Mouse (Mus musculus) activated CD4-positive, CD25-positive, alpha-beta regulatory T cell, adult 4 months (primary cell): ENCODE results near the gene Nkap. TPM values are rescaled to one million over a fixed set of nuclear protein-coding genes. Genes with fewer than 3 reads are reported as not detected.
"Not testable (repeated sequence)": the region's sequence is repeated elsewhere in the genome, so short reads cannot be mapped to it uniquely, and the experiment has no call there.

ENCODE experiments used
- ATAC-seq: one replicate; pipeline ENCODE4 v1.8.0; 2017
- polyA plus RNA-seq, 2 experiments: library from polyadenylated mRNA; unstranded; fragments of 100-300 nt; shearing (Covaris generic); gene quantifications; one replicate each; pipeline ENCODE4 v1.2.1; 2017

Gene Nkap
- polyA plus RNA-seq, 2 experiments from 2014 or later: 19.3 to 27.4 TPM

DNA sequence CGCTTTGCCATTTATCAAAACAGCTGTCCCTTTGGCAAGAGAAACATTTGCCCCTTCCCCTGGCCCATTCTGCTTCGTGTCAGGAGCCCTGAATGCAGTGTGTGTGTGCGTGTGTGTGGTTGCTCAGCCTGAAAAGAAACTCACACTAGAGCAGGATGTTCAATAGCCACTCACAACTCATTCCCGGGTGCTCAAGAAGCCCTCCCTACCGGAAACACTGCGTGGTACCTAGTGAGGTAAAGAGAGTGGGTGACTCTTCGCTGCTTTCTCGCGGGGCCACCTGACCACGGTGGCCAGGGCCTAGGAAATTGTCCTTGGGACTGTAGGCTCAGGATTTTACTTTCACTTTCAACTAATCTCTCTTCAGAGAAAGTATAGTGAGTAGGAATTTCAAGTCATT is 34.6 kb downstream of the Nkap start:
- peak; percentile 69 for ATAC-seq

DNA sequence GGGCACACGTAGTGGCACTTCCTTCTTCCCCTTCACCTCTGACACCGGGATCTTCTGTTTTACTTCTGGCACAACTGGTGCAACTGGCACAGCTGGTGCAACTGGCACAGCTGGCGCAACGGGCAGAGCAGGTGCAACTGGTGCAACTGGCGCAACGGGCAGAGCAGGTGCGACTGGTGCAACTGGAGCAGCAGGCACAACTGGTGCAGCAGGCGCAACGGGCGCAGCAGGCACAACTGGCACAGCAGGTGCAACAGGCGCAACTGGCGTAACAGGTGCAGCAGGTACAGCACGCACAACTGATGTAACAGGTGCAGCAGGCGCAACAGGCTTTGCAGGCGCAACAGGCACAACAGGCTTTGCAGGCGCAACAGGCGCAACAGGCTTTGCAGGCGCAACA is 36.5 kb downstream of the Nkap start:
- no peak for ATAC-seq

DNA sequence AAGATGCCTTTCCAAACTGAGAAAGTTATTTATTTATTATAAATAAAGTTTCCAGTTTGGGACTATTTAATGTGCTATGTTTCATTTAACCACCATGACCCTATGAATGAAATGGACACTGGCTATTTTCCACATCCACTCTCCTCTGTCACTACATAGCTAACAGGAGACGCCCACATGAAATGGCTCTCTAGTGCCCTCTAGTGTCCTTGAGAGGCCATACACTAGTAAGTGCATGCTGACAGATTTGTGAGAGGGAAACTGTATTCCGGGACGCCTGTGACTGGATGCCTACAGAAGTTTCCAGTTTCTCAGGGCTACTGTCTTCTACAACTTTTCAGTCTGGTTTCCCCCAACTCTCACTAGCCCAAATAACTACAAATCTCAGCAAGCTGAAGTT is 40.5 kb downstream of the Nkap start:
- peak; percentile 75 for ATAC-seq

DNA sequence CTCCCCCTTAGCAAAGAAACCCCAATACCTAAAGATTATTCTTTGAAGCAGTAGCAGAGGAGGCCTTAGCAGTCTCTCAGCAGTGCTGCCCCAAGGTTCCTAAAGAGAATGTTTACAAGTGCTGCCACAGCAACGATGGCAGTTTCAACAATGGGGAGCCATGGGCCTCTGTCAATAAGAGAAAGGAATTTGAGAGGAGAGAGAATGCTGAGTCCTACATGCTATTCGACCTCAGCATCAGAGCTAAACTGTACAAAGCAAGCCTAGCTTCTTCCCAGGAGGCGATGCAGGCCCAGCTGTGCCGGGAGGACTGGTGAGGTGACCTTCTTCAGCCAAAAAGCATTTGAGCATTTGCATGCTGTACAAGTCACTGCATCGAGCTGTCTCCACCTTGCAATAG is 42.1 kb downstream of the Nkap start, which contains the start of gene Akap14:
Gene Akap14, minus strand, starts transcription at position 101 of the 400 bp plus-strand sequence.
- no peak for ATAC-seq

DNA sequence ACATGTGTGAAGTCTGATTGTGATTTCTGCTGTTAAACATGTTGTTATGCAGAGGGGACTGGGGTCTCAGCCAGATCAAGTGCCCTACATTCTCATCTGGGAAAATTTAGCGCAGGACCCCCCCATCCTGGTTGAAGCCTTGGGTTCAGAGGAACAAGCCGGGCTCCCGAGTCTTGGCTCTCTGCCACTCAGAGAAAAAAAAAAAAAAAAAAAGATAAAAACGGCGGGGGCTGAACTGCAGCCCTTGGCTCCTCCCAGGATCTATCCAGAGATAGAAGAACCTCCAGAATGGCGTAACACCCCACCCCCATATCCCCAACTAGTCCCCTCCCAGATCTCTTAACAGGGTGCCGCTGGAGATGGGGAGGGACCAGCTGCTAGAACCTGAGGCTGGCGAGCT is 57.8 kb downstream of the Nkap start:
- ATAC-seq: not testable (repeated sequence)

DNA sequence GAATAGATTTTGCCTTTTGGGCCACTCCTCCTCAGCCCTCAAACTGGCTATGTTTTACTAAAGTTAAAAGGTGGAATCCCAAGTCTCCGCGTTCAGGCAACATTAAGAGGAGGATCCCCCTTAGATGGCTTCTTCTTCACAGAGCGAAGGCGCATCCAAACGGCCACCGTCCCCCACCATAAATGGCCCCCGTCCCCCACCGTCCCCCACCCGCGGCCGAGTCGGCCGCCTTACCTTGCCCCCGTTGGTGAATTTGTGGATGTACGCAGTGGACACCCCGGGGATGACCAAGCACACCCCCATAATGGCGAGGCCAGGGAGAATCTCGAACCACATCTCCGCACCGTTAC is 64.1 kb downstream of the Nkap start:
- ATAC-seq: no peak

DNA sequence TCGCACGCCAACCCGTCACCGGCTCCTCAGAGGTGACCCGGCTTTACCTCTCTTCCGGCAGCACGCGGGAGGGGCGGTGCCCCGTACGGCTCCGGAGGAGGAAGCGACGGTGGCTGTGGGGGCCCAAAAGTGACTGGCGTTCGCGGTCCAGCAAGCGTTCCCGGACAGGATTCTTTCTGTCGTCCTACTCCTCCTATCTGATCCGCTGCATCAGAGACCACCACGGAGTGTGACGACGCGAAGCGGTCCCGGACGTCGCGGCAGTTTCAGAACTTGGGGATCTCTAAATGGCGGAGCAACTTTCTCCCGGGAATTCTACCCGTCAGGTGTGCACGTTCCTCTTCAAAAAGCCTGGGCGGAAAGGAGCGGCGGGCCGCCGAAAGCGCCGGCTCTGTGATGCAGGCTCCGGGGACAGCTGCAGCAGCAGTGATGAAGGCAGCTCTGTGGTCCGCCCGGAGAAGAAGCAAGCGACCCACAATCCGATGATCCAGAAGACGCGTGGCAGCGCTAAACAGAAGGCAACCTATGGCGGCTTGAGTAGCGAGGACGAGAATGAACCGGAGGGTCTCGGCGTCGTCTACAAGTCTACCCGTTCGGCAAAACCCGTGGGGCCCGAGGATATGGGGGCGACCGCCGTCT is 64.6 kb downstream of the Nkap start, which contains the start of the genes Ndufa1 and Rnf113a1:
Gene Ndufa1, minus strand, starts transcription at position 59 of the 639 bp plus-strand sequence.
Gene Rnf113a1, plus strand, starts transcription at position 141 of the 639 bp plus-strand sequence.
- peak; percentile 89 for ATAC-seq

DNA sequence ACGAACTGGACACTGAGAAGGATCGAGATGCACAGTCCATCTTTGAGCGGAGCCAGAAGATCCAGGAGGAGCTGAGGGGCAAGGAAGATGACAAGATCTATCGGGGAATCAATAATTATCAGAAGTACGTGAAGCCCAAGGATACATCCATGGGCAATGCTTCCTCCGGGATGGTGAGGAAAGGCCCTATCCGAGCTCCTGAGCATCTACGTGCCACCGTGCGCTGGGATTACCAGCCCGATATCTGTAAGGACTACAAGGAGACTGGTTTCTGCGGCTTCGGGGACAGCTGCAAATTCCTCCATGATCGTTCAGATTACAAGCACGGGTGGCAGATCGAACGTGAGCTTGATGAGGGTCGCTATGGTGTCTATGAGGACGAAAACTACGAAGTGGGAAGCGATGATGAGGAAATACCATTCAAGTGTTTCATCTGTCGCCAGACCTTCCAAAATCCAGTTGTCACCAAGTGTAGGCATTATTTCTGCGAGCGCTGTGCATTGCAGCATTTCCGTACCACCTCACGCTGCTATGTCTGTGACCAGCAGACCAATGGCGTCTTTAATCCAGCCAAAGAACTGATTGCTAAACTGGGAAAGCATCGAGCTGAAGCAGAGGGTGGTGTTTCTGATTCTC is 65.3 kb downstream of the Nkap start:
- ATAC-seq: no peak

DNA sequence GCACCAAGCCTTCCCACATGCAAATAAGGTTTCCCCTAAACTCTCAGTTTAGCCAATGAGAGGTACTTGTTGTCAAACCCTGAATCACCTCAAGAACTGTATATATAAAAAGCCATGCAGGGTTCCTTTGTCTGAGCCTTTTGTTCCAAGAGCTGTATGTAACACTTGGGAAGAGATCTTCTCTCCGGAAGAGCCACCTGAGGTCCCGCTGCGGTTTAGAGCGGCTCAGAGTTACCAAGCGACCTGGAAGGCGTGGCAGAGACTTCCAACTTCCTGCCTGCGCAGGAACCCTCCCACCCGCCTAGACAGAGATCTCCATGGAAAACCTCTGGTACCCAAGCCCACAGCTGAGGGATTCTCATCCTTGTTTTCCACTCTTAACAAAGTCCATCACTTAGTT is 72.1 kb downstream of the Nkap start:
- no peak for ATAC-seq

Other genes with a start within 250 kb of the Nkap start
- 1 to 10 TPM; 2.5 to 2.6 TPM for gene Nkrf, start 223.9 kb upstream of the Nkap start, polyA plus RNA-seq
- gene Sept6, start 135.0 kb upstream of the Nkap start, polyA plus RNA-seq: 100 to 1,000 TPM; 146 to 160 TPM
- not detected for gene Sowahd, start 78.0 kb upstream of the Nkap start, polyA plus RNA-seq
- gene Rpl39, start 41.4 kb upstream of the Nkap start, polyA plus RNA-seq: 1,000 to 10,000 TPM in 1 of 2 experiments, 100 to 1,000 TPM in 1; 652 to 1,206 TPM
- gene Upf3b, start 16.5 kb upstream of the Nkap start, polyA plus RNA-seq: 10 to 100 TPM; 33.8 to 46.6 TPM
- under 1 TPM in 1 of 2 experiments, not detected in 1; 0.19 TPM for gene Akap14, start 42.0 kb downstream of the Nkap start, polyA plus RNA-seq
- 100 to 1,000 TPM; 295 to 357 TPM for gene Ndufa1, start 64.4 kb downstream of the Nkap start, polyA plus RNA-seq
- gene Rnf113a1, start 64.5 kb downstream of the Nkap start, polyA plus RNA-seq: 10 to 100 TPM in 1 of 2 experiments, 1 to 10 TPM in 1; 9.5 to 10.9 TPM
- gene Gm9, start 84.2 kb downstream of the Nkap start, polyA plus RNA-seq: not detected
- not detected for gene Rhox1, start 95.5 kb downstream of the Nkap start, polyA plus RNA-seq
- not detected for gene Rhox2a, start 118.2 kb downstream of the Nkap start, polyA plus RNA-seq
- gene Rhox3a, start 123.1 kb downstream of the Nkap start, polyA plus RNA-seq: not detected
- not detected for gene Rhox4a, start 138.5 kb downstream of the Nkap start, polyA plus RNA-seq